Mouse (Mus musculus) naive thymus-derived CD4-positive, alpha-beta T cell, adult 5 months (primary cell): Measurements from ENCODE around the gene Cox6b1. TPM values are rescaled to one million over a fixed set of nuclear protein-coding genes. Genes with fewer than 3 reads are reported as not detected.

Source experiments
- polyA plus RNA-seq: library from polyadenylated mRNA; unstranded; fragments of 100-300 nt; shearing (Covaris generic); gene quantifications from one replicate; pipeline ENCODE4 v1.2.1, GENCODE M21; 2017

Cox6b1 gene
- 305 TPM for polyA plus RNA-seq

DNA sequence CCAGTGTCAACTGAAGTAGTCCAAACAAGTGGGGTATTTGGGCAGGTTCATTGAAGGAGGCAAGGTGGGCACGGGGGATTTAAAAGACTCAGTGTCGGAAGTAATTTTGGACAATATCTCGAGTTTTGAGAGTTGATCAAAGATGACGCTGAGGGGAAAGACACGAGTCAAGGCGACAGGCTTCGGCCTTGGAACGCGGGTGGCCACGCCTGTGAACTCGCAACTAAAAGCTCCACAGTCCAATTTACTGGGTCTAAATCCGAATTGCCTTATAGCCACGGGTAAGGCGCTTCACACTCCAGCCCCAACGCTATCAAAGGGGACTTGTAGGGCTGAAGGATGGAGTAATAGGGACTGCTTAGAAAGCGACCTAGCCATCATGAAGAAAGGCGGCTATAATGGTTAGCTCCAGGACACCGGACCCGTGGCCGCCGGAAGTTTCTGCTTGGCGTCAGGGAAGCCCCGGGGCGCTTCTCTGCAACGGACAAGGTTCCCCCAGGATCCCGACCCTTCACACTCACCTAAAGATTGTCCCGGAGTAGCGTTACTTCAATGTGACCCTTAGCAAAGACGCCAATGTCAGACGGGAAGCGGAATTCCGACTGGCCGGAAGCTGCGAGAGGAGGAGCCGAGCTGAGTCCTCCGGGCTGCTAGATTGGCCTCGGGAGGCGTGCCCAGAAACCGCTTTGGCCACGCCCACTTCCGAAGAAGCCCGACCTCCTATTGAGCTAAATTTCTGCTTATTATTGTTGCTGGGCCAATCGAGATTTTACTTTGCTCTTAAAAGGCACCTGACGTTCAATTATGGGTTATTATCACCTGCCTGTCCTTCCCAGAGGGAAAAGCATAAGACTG lies at the start of gene Cox6b1:
Cox6b1 (minus strand) TSS at position 622 of the 855 bp plus-strand sequence.

DNA sequence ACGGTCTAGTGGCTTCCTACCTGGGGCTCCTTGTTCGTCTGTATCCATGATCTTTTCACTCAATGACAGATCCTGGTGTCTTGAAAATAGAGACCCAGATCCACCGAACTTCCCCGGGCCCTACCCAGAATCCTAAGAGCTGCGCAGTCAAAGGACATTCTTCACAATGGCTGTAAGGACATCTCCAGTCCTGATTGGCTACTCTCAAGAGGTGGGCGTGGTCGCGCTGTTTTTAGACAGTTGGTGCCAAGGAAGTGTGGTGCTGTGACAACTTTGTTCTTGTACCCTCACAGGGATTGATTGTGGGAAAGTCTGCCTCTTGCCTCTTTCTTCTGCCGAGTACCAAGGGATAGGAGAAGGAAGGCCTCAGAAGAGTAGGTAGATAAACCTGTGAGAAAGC lies 45.5 kb upstream of the Cox6b1 start, which contains the start of gene Pmis2:
Pmis2 (minus strand) TSS at position 126 of the 400 bp plus-strand sequence.

DNA sequence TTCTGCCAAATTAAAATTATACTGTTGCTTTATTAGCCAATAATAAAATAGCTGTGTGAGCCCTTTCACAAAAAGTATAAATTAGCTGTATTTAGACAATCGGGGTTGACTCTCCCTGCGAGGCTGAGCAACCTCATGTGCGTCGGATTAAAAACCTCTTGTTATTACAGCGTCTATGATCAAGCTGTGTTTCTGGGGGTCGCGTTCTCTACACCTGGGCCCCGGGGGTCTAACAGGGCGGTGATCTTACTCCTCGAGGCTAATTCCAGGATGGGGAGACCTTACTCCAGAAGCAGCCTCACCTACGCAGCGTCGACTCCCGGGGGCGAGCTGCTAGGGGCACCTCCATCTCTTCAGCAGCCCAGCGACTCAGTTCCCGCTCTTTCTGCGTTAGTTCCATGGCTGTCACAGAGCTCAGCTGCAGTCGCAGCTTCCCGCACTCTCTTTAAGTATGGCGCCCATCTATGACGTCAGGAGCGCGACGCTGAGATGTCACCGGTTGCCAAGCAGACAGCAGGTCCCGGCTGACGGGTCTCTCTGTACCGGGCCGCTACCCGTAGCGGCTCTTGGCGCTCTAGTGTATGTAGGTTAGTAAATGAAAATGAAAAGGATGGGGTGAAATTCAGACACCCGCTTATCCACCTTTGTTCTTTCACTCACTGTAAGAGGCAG lies 38.7 kb upstream of the Cox6b1 start, which contains the start of gene Haus5:
Haus5 (minus strand) TSS at position 466 of the 672 bp plus-strand sequence.

DNA sequence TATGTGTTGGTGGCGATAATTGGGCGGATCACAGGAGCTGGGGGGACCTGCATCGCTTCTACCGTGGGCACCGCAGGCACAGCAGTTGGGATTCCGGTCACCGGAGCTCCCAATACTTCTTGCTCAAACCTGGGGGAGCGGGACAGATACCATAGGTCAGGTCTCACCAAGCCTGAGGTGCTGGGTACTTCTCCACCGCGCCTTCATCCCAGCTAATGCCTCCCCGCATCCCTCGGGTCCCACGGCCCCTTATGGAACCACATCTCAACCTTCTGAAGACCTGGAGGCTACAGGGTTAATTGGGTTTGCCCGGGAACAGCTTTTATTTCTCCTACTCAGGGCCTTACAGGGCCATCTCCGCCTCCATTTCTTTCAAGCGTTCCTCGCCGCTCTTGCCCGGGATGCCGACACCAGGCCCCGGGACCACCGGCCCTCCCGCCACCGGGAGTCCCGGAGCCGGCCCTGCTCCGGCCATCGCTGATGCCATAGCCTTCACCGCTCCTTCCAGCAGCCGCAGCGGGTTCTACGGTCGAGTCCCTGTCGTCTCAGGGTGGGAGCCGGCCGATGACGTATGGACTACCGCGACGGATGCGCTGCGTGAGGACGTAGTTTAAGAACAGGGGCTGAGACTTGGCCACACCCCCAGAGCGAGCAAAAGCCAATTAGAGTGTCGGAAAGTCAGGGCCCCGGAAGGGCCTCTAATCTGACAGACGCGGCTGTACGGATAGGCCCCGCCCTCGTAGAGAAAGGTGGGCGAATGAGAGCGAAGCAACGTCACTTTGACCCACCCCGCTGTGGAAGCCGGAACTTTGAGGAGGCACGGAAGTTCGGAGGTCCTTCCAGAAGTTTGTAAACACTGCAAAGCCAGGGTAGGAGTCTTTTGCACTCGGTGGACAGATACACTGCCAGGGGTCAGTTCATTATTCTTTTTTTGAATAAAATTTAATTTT lies 23.9 kb upstream of the Cox6b1 start, which contains the start of gene Rbm42:
Rbm42 (minus strand) TSS at position 727 of the 950 bp plus-strand sequence.

DNA sequence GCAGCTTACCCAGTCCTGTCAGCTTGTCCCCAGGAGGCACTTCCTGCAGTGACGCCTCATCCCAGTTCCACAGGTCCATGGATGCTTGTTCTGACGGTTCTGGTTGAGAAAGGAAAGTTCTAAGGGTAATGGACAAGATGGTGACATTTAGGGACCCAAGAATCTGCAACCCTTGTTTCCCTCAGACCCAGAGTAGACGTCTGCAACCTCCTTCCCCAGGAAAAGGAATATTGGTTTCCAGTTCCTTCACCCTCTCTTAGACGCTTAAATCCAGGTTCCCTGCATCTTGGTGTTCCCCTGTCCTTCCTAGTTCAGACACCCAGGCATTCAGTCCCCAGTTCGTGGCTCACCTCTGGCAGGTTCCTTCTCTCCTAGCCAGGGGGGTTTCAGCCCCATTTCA lies 9.8 kb upstream of the Cox6b1 start, which contains the start of gene Etv2:
Etv2 (minus strand) TSS at position 101 of the 400 bp plus-strand sequence.

DNA sequence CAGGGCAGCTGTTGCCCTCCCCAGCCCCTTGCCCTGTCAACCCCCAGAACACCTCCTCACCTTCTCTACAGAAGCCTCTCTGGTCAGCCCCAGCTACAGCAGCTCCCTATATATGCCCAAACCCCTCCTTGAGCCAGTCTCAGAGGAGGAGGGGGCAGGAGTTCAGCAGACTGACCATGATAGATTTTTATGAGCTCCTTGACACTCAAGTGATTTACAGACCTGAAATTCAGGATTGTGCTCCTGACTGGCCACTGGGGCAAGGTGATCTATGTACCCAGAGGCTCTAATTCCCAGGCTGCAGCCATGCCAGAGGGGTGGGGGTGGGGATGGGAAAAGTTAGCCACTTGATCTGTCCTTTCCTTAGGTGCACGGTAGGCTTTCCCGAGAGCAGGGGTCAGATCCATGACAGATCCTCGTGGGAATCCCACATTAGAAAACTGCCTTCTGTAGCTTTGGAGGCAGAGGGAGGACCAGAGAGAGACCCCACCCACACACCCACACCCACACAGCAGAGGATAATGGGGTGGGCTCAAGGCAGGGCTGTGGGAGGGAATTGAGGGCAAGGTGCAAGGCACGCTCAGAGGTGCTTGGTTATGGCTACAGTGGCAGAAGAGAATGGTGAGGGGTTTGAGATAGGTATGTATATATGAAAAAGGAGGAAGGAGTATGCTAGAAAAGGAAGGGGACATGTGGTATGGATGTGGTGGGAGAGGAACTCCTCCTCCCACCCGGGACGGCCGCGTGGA lies 13.1 kb downstream of the Cox6b1 start, which contains the start of gene Upk1a:
Upk1a (minus strand) TSS at position 194 of the 749 bp plus-strand sequence.

DNA sequence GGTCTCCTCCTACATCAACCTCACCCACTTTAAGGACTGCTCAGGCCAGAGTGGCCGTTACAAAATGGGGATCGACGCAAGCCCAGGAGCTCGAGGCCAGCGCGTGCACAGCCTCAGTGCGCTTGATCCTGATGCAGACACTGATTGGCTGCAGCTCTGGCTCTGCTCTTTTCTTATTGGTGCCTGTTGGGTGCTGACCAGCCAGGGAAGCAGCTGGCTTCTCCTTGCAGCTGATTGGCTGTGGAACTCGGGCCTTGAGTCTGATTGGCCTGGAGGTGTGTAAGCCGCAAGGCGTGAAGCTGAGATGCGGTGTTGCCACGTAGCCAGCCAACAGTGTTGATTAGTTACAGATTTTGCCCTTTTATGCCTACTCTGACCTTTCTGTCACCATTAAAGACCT lies 27.2 kb downstream of the Cox6b1 start, which contains the start of gene Zbtb32:
Zbtb32 (minus strand) TSS at position 124 of the 400 bp plus-strand sequence.

DNA sequence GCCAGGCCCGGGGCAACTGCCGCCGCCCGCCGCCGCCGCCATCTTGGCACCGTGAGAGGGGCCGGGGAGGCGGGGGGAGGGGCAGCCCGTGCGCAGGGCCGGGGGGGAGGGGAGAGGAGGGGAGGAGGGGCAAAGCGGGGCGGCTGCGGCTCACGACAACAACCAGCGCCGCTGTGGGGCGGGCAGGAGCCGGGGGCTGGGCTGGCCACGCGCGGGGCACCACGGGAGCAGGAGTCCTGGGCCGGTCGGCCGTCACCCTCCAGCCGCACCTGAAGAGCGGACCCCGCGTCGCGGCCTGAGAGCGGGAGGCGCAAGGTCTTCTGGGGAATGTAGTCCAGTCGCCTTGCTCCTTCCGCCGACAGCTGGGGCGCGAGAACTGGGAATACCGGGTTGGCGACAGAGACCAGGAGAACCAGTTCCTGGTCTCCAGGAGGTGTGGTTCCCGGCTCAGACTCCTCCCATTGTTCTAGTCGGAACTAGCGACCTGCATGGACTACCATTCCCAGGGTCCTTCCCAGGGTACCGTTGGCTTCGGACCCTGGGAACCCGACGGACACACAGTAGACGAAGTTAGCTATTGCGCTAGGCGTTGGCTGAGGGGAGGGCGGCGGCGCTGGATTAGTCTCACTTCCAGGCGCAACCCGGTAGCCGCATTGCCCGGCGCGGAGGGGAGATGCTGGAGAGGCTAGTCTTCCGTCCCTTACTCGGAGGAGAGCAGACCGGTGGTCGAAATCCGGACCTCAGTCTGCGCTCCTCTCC lies 37.1 kb downstream of the Cox6b1 start, which contains the start of gene Kmt2b:
Kmt2b (minus strand) TSS at position 51 of the 759 bp plus-strand sequence.

Other genes with a start within 250 kb of the Cox6b1 start
- gene Tyrobp, start 212.4 kb downstream of the Cox6b1 start, polyA plus RNA-seq = not detected
- gene Hcst, start 206.3 kb downstream of the Cox6b1 start, polyA plus RNA-seq = 367 TPM
- 181 TPM for gene Nfkbid, start 204.4 kb downstream of the Cox6b1 start, polyA plus RNA-seq
- gene Aplp1, start 180.6 kb downstream of the Cox6b1 start, polyA plus RNA-seq = 3.6 TPM
- not detected for gene Kirrel2, start 168.5 kb downstream of the Cox6b1 start, polyA plus RNA-seq
- not detected for gene Nphs1, start 167.8 kb downstream of the Cox6b1 start, polyA plus RNA-seq
- gene Prodh2, start 132.5 kb downstream of the Cox6b1 start, polyA plus RNA-seq = not detected
- 1.2 TPM for gene Arhgap33, start 91.1 kb downstream of the Cox6b1 start, polyA plus RNA-seq
- 5.3 TPM for gene Hspb6, start 74.0 kb downstream of the Cox6b1 start, polyA plus RNA-seq
- 4.3 TPM for gene Proser3, start 73.9 kb downstream of the Cox6b1 start, polyA plus RNA-seq
- 53.4 TPM for gene Lin37, start 66.3 kb downstream of the Cox6b1 start, polyA plus RNA-seq
- gene U2af1l4, start 62.9 kb downstream of the Cox6b1 start, polyA plus RNA-seq = 85.7 TPM
- 68.6 TPM for gene Gm49396, start 62.8 kb downstream of the Cox6b1 start, polyA plus RNA-seq
- 168 TPM for gene Psenen, start 62.5 kb downstream of the Cox6b1 start, polyA plus RNA-seq
- 38.1 TPM for gene Igflr1, start 60.7 kb downstream of the Cox6b1 start, polyA plus RNA-seq
- gene Kmt2b, start 37.4 kb downstream of the Cox6b1 start, polyA plus RNA-seq = 16.1 TPM
- 1.1 TPM for gene Zbtb32, start 27.2 kb downstream of the Cox6b1 start, polyA plus RNA-seq
- gene Upk1a, start 13.3 kb downstream of the Cox6b1 start, polyA plus RNA-seq = 0.49 TPM
- gene Etv2, start 9.7 kb upstream of the Cox6b1 start, polyA plus RNA-seq = not detected
- 214 TPM for gene Rbm42, start 24.2 kb upstream of the Cox6b1 start, polyA plus RNA-seq
- 42.8 TPM for gene Haus5, start 38.8 kb upstream of the Cox6b1 start, polyA plus RNA-seq
- gene Pmis2, start 45.5 kb upstream of the Cox6b1 start, polyA plus RNA-seq = not detected
- not detected for gene 2200002J24Rik, start 72.8 kb upstream of the Cox6b1 start, polyA plus RNA-seq
- not detected for gene Atp4a, start 86.1 kb upstream of the Cox6b1 start, polyA plus RNA-seq
- gene Tmem147, start 103.4 kb upstream of the Cox6b1 start, polyA plus RNA-seq = 70.8 TPM
- 1.4 TPM for gene Gapdhs, start 117.5 kb upstream of the Cox6b1 start, polyA plus RNA-seq
- 1.0 TPM for gene Sbsn, start 125.3 kb upstream of the Cox6b1 start, polyA plus RNA-seq
- gene Dmkn, start 137.6 kb upstream of the Cox6b1 start, polyA plus RNA-seq = not detected
- not detected for gene Krtdap, start 161.7 kb upstream of the Cox6b1 start, polyA plus RNA-seq
- gene Ffar2, start 197.6 kb upstream of the Cox6b1 start, polyA plus RNA-seq = not detected
- not detected for gene Ffar3, start 230.0 kb upstream of the Cox6b1 start, polyA plus RNA-seq
- gene Ffar1, start 235.4 kb upstream of the Cox6b1 start, polyA plus RNA-seq = not detected